Mouse (Mus musculus) layer of hippocampus, adult 9-11 months (tissue): ENCODE data around the gene Rbms3.

ENCODE experiments used
- DNase-seq: peaks from one replicate; pipeline ENCODE4 v3.0.0; 2022

The Rbms3 gene

GRCm38 (mm10) chr9:116566711-116567110 lies 1063.0 kb downstream of the Rbms3 start:
- DNase-seq: peak; percentile 9

- no peak for DNase-seq
Observed at GRCm38 (mm10) chr9:116557781-116558180, 1071.9 kb downstream of the Rbms3 start.

- no peak for DNase-seq
Observed at GRCm38 (mm10) chr9:116556641-116557040, 1073.1 kb downstream of the Rbms3 start.

GRCm38 (mm10) chr9:116553181-116553580 lies 1076.5 kb downstream of the Rbms3 start:
- DNase-seq: no peak

- DNase-seq: no peak
Observed at GRCm38 (mm10) chr9:116546156-116546555, 1083.6 kb downstream of the Rbms3 start.

GRCm38 (mm10) chr9:116542793-116543192 lies 1086.9 kb downstream of the Rbms3 start:
- DNase-seq: no peak

- DNase-seq: no peak
Observed at GRCm38 (mm10) chr9:116541976-116542375, 1087.7 kb downstream of the Rbms3 start.

GRCm38 (mm10) chr9:116535709-116536108 lies 1094.0 kb downstream of the Rbms3 start:
- DNase-seq: no peak

- DNase-seq: no peak
Observed at GRCm38 (mm10) chr9:116533381-116533780, 1096.3 kb downstream of the Rbms3 start.

GRCm38 (mm10) chr9:116531121-116531520 lies 1098.6 kb downstream of the Rbms3 start:
- DNase-seq: no peak

GRCm38 (mm10) chr9:116524386-116524785 lies 1105.3 kb downstream of the Rbms3 start:
- no peak for DNase-seq
